Mouse (Mus musculus) limb, embryonic 11.5 days (tissue): ENCODE data around the gene Bcl2a1c. TPM values are rescaled to one million over a fixed set of nuclear protein-coding genes. Genes with fewer than 3 reads are reported as not detected.
"Not testable (repeated sequence)": the region's sequence is repeated elsewhere in the genome, so short reads cannot be mapped to it uniquely, and the experiment has no call there.

Experiments
- ATAC-seq: fragments of 200-750 bp; cut with Nextera tagmentation; 2 replicates; pipeline ENCODE4 v1.8.0; 2017; ENCODE audit warnings: low read depth; ENCODE audit not compliant: insufficient number of reproducible peaks, low FRiP score, low TSS enrichment
- DNase-seq: peaks from one replicate; pipeline ENCODE4 v3.0.0-alpha.2; 2015; ENCODE audit warnings: low spot score
- H3K27ac ChIP-seq: fragments of 300-500 bp; sonication (generic); replicated peaks from 2 replicates; pipeline ENCODE4 v1.5.1; 2014; ENCODE audit warnings: low read depth, mild to moderate bottlenecking, low read length
- H3K27me3 ChIP-seq: fragments of 300-500 bp; sonication (generic); 2 replicates; pipeline ENCODE4 v1.6.1; 2014; ENCODE audit warnings: mild to moderate bottlenecking, low read length, mixed read lengths; ENCODE audit not compliant: control insufficient read depth, insufficient read depth
- H3K36me3 ChIP-seq: fragments of 300-500 bp; sonication (generic); 2 replicates; pipeline ENCODE4 v1.6.1; 2014; ENCODE audit warnings: mild to moderate bottlenecking, low read length, moderate library complexity, mixed read lengths; ENCODE audit not compliant: control insufficient read depth, insufficient read depth
- H3K4me1 ChIP-seq: fragments of 300-500 bp; sonication (generic); 2 replicates; pipeline ENCODE4 v1.6.1; 2014; ENCODE audit warnings: low read length, mixed read lengths; ENCODE audit not compliant: control insufficient read depth, insufficient read depth
- H3K4me2 ChIP-seq: fragments of 300-500 bp; sonication (generic); 2 replicates; pipeline ENCODE4 v1.6.1; 2014; ENCODE audit warnings: low read depth, mild to moderate bottlenecking, moderate library complexity; ENCODE audit not compliant: severe bottlenecking
- H3K4me3 ChIP-seq: fragments of 300-500 bp; sonication (generic); 2 replicates; pipeline ENCODE4 v1.5.1; 2014; ENCODE audit warnings: low read depth, low read length
- H3K9ac ChIP-seq: fragments of 300-500 bp; sonication (generic); 2 replicates; pipeline ENCODE4 v1.6.1; 2014; ENCODE audit warnings: mild to moderate bottlenecking, low read length
- H3K9me3 ChIP-seq: fragments of 300-500 bp; sonication (generic); 2 replicates; pipeline ENCODE4 v1.6.1; 2016; ENCODE audit warnings: low read length; ENCODE audit not compliant: control insufficient read depth
- WGBS: fragments of 180-500 bp; shearing (Covaris S2); extraction: QIAGEN DNeasy Blood & Tissue Kit; methylation state at CpG from one replicate; pipeline ENCODE4 v1.1.7; 2014; 5-methylcytosine and 5-hydroxymethylcytosine counted together
- polyA plus RNA-seq: library from polyadenylated mRNA; unstranded; fragments of >200 nt; fragmentation: Nextera tagmentation; extraction: Ambion mirVana; gene quantifications from 2 replicates; pipeline ENCODE4 v1.2.1, GENCODE M21; 2014

The Bcl2a1c gene
- polyA plus RNA-seq, 1 experiment from 2014 or later = not detected

DNA sequence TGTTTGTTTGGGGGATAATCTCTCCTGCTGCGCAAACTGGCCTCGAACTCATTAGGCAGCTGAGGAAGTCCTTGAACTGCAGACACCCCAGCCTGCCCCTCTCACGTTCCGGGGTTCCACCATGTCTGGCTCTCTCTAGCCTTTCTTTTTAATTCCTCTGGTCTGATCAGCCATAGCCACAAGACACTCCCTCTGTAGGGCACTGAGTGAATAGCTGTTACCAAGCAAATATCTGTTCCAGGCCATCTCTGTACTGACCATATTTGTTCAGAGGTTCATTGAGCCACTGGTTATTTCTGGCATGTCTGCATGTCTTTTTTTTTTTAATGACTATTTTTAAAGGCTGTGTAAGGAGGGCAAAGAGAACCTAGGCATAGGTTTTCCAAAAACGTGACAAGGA is 39.5 kb downstream of the Bcl2a1c start:
- H3K27ac ChIP-seq, H3K27me3 ChIP-seq, H3K9me3 ChIP-seq, H3K4me2 ChIP-seq, DNase-seq, H3K36me3 ChIP-seq, H3K4me3 ChIP-seq, H3K4me1 ChIP-seq, H3K9ac ChIP-seq, ATAC-seq: not testable (repeated sequence)
- whole genome bisulfite sequencing = 61% methylated on average over 5 of the region's 5 CpGs

DNA sequence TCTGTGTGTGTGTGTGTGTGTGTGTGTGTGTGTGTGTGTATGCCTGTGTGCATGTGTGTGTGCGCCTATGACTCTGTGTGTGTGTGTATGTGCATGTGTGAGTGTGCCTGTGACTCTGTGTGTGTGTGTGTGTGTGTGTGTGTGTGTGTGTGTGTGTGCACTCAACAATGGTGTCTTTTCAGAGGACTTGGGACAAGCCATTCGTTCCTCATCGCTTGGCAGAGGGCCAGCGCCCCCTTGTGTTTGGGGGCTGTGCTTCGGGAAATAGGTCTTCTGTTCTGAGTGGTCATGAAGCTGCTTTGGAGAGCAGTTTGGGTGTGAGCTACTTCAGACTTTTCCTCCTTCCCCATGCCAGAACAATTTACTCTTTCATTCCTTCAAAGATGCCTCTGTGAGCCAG is 41.8 kb downstream of the Bcl2a1c start:
- not testable (repeated sequence) for ATAC-seq, H3K4me2 ChIP-seq, H3K9ac ChIP-seq, H3K36me3 ChIP-seq, H3K27me3 ChIP-seq, H3K4me3 ChIP-seq, DNase-seq, H3K27ac ChIP-seq, H3K9me3 ChIP-seq, H3K4me1 ChIP-seq
- WGBS = 35% methylated on average over 5 of the region's 5 CpGs

DNA sequence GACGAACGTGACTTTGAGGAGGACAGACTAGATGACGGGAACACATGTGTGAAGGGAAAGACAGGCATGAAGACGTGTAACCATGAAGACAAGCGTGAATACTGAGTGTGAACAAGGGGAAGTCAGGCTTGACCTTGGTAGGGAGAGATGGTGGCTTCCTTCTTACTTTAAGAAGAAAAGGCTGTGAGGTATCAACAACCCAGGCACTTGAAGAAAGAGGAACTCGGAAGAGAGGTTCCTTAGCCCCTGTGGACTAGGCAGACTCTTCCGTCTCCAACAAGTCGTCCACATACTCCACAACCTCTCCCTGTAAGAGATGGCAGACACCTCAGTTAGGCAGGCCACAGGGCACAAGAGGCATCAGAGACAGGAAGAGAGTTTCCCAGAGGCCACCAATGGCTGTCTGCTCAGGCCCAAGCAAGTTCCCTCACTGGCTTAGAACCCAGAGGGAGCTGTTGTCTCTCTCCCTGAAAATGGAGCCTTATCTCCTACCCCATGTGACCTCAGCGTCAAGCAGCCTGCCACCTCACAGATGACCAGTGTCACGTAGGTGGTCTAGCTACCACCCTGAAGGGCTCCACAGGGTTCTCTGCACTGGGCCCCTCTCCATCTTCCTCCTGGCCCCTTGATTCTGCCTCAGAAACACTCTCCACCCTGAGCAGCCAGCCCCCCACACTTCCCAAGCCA is 45.5 kb downstream of the Bcl2a1c start:
- Histone ChIP-seq H3K9me3 (no peaks in the 10 kb centered on the region), H3K36me3 (0 out of 2 replicates have a peak, but pooled peaks cover 2% of the 10 kb centered on the region), H3K4me1 (no peaks in the 10 kb centered on the region), H3K4me2 (no peak overlapping the region), H3K27me3 (no peaks in the 10 kb centered on the region), H3K27ac (no peak overlapping the region), H3K9ac (no peak overlapping the region), H3K4me3 (no peak overlapping the region)
- no peak for DNase-seq
- 91% methylated on average over 10 of the region's 10 CpGs for WGBS
- ATAC-seq = no peak

DNA sequence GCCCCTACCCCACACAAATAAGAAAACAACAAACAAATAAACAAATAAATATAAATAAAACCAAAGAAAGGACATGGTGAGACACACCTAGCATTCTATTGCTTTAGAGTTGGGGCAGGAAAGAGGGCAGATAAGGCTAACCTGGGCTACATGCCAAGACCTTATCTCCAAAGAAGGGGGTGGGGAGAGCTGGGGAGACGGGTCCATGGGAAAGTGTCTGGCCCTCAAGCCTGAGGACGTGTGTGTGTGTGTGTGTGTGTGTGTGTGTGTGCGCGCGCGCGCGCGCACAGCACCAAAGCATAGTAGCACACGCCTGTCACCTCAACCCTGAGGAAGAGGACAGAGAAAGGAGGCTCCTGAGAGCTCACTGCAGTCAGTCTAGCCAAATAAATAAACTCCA is 47.2 kb downstream of the Bcl2a1c start:
- Histone ChIP-seq H3K9ac (no peak overlapping the region), H3K4me1 (no peaks in the 10 kb centered on the region), H3K36me3 (0 out of 2 replicates have a peak, but pooled peaks cover 2% of the 10 kb centered on the region), H3K27me3 (no peaks in the 10 kb centered on the region), H3K4me2 (no peak overlapping the region), H3K27ac (no peak overlapping the region), H3K9me3 (no peaks in the 10 kb centered on the region), H3K4me3 (no peak overlapping the region)
- WGBS = 97% methylated on average over 10 of the region's 10 CpGs
- DNase-seq (no peak), ATAC-seq (no peak)

DNA sequence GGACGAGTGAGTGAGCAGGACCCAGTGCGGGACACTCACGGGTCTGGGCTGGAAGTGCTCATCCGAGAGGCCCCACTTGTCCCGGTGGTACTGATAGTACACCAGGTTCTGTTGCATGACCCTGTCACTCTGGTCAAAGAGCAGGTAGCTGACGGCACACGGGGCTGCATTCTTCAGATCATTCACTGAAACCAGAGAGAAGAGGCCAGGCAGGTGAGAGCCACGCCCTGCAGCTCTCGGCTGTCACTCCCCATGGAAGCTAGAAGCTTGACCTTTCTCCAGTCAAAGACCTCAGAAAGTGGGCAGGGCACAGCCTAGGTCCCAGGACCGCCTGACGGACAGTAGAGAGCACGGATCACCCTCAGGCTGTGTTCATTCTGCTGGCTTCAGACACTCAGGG is 49.9 kb downstream of the Bcl2a1c start:
- WGBS = 91% methylated on average over 12 of the region's 12 CpGs
- ATAC-seq (no peak), DNase-seq (no peak)
- Histone ChIP-seq H3K4me1 (no peaks in the 10 kb centered on the region), H3K27ac (no peak overlapping the region), H3K27me3 (no peaks in the 10 kb centered on the region), H3K4me2 (no peak overlapping the region), H3K9me3 (no peaks in the 10 kb centered on the region), H3K4me3 (no peak overlapping the region), H3K9ac (no peak overlapping the region), H3K36me3 (0 out of 2 replicates have a peak, but pooled peaks cover 2% of the 10 kb centered on the region)

Other genes with a start within 250 kb of the Bcl2a1c start
- gene Crtap, start 60.5 kb downstream of the Bcl2a1c start, polyA plus RNA-seq = 57.6 and 66.7 TPM in 2 replicates
- 23.2 and 24.4 TPM in 2 replicates for gene Glb1, start 70.9 kb downstream of the Bcl2a1c start, polyA plus RNA-seq
- gene Tmppe, start 71.0 kb downstream of the Bcl2a1c start, polyA plus RNA-seq = 3.6 and 5.1 TPM in 2 replicates
- 0.07 and 0.08 TPM in 2 replicates for gene Ccr4, start 174.8 kb downstream of the Bcl2a1c start, polyA plus RNA-seq
- gene C130032M10Rik, start 185.6 kb downstream of the Bcl2a1c start, polyA plus RNA-seq = 0.37 and 0.67 TPM in 2 replicates
- 3.7 and 4.0 TPM in 2 replicates for gene Trim71, start 234.2 kb downstream of the Bcl2a1c start, polyA plus RNA-seq